Mouse (Mus musculus): Measurements from ENCODE around the gene Taok1. TPM values are rescaled to one million over a fixed set of nuclear protein-coding genes. Genes with fewer than 3 reads are reported as not detected.

The Taok1 gene
- polyA plus RNA-seq, 1 experiment from 2014 or later: 15.1 TPM

DNA sequence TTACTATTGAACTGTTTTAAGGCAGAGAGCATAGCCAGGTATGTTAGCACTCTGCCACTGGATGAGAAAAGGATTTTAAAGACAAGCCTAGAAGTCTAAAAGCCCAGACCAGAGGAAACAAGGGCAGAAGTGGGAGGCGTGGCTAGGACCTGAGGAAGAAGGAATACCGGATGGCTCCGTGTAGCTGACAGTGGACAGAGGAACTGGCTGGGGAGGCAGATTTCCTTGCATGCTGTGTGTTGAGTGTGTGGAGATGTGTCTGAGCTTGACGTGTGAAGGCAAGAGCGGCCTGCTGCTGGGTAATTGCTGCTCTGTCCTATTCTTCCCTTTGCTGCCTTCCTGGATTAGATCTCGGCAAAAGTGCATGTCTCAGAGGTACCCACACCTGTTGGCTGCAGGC is 105.1 kb downstream of the Taok1 start:
- DNase-seq (ENCODE audit: low spot score) (no peak), ATAC-seq (replicated peaks; ENCODE audit: insufficient number of reproducible peaks, low FRiP score, low TSS enrichment, low read depth) (no peak)
- Histone ChIP-seq H3K9ac (replicated peaks; ENCODE audit: low read length) (no peak overlapping the region), H3K4me1 (ENCODE audit: control insufficient read depth, insufficient read depth, low read length) (peaks cover 3% of the 10 kb centered on the region; the same call in 1 of the 2 replicates), H3K36me3 (replicated peaks; ENCODE audit: control insufficient read depth, insufficient read depth, low read depth, low read length) (peaks cover 22% of the 10 kb centered on the region), H3K4me2 (ENCODE audit: low read depth, low read length) (no peak overlapping the region), H3K27me3 (ENCODE audit: control insufficient read depth, insufficient read depth, low read length) (no peaks in the 10 kb centered on the region), H3K27ac (replicated peaks; ENCODE audit: low read depth, low read length) (no peak overlapping the region), H3K9me3 (replicated peaks; ENCODE audit: control insufficient read depth, low read length) (no peaks in the 10 kb centered on the region), H3K4me3 (ENCODE audit: low read depth, low read length) (no peak overlapping the region)
- 87% methylated on average over 6 of the region's 6 CpGs for WGBS

- peaks cover 3% of the 10 kb centered on the region for H3K4me1 ChIP-seq (ENCODE audit: control insufficient read depth, insufficient read depth, low read length)
- WGBS: 91% methylated on average over 4 of the region's 4 CpGs
- H3K4me3 ChIP-seq (ENCODE audit: low read depth, low read length): no peak overlapping the region
- no peaks in the 10 kb centered on the region for H3K27me3 ChIP-seq (ENCODE audit: control insufficient read depth, insufficient read depth, low read length)
- H3K36me3 ChIP-seq (replicated peaks; ENCODE audit: control insufficient read depth, insufficient read depth, low read depth, low read length): peaks cover 20% of the 10 kb centered on the region
- no peak overlapping the region for H3K27ac ChIP-seq (replicated peaks; ENCODE audit: low read depth, low read length)
- no peak overlapping the region for H3K9ac ChIP-seq (replicated peaks; ENCODE audit: low read length)
- no peaks in the 10 kb centered on the region for H3K9me3 ChIP-seq (replicated peaks; ENCODE audit: control insufficient read depth, low read length)
- ATAC-seq (replicated peaks; ENCODE audit: insufficient number of reproducible peaks, low FRiP score, low TSS enrichment, low read depth): no peak
- no peak overlapping the region for H3K4me2 ChIP-seq (ENCODE audit: low read depth, low read length)
- DNase-seq (ENCODE audit: low spot score): no peak
Observed at GRCm38 (mm10) chr11:77501971-77502370, 105.6 kb downstream of the Taok1 start.

- Histone ChIP-seq H3K4me3 (ENCODE audit: low read depth, low read length) (no peak overlapping the region), H3K9ac (replicated peaks; ENCODE audit: low read length) (no peak overlapping the region), H3K4me2 (ENCODE audit: low read depth, low read length) (no peak overlapping the region), H3K27me3 (ENCODE audit: control insufficient read depth, insufficient read depth, low read length) (no peaks in the 10 kb centered on the region), H3K36me3 (replicated peaks; ENCODE audit: control insufficient read depth, insufficient read depth, low read depth, low read length) (peaks cover 15% of the 10 kb centered on the region), H3K9me3 (replicated peaks; ENCODE audit: control insufficient read depth, low read length) (no peaks in the 10 kb centered on the region), H3K27ac (replicated peaks; ENCODE audit: low read depth, low read length) (no peak overlapping the region), H3K4me1 (ENCODE audit: control insufficient read depth, insufficient read depth, low read length) (peaks cover 3% of the 10 kb centered on the region)
- ATAC-seq (replicated peaks; ENCODE audit: insufficient number of reproducible peaks, low FRiP score, low TSS enrichment, low read depth) (no peak), DNase-seq (ENCODE audit: low spot score) (peak; percentile 83)
- WGBS: 32% methylated on average over 5 of the region's 5 CpGs
Observed at GRCm38 (mm10) chr11:77501392-77501791, 106.2 kb downstream of the Taok1 start.

DNA sequence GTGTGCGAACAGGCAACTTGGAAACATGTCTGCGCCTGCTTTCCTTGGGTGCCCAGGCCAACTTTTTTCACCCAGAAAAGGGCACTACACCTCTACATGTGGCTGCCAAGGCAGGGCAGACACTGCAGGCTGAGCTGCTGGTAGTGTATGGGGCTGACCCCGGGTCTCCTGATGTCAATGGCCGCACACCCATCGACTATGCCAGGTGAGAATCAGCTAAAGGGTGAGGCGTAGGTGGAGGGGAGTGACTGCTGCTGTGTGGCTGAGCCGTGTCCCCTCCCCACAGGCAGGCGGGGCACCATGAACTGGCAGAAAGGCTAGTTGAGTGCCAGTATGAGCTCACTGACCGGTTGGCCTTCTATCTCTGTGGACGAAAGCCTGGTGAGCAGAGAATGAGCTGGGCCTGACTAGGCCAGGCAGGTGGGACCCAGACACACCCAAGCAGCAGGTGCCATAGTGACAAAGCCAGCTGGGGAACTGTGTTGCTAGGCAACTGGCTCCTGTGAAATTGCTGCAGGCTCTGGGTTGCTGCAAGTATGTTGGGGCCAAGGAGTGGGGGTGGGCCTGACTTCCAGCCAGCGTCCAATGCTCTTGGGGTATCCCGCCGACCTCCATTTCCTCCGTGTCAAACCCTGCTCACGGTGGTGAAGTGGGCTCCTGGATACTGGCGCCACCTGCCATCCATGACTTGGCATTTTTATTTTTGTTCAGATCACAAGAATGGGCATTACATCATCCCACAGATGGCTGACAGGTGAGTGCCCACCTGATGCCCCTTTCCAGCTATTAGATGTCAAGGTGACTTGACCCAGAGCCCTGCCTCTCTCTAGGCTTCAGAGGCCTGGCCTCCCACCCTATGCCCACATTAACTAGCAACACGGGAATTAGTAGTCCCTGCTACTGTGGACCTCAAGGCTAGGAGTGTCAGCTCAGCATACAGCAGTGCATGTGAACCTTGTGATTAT is 107.0 kb downstream of the Taok1 start:
- ATAC-seq (replicated peaks; ENCODE audit: insufficient number of reproducible peaks, low FRiP score, low TSS enrichment, low read depth): no peak
- DNase-seq (ENCODE audit: low spot score): no peak
- peaks cover 3% of the 10 kb centered on the region for H3K4me1 ChIP-seq (ENCODE audit: control insufficient read depth, insufficient read depth, low read length)

DNA sequence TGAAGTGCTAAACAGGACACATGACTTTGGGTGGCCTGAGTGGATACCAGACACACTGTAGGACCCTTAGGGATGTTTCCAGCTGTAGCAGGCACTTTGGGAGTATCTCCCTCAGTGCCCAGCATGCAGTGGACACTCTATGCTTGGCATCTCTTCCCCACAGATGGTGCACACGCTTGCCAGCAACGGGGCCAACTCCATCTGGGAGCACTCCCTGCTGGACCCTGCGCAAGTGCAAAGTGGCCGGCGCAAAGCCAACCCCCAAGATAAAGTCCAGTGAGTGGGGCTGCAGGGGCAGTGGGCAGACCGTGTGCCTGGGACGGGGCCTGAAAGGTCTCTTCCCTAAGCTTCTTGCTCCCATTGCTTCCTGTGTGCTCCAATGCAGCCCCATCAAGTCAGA is 108.3 kb downstream of the Taok1 start:
- Histone ChIP-seq H3K4me3 (ENCODE audit: low read depth, low read length) (no peak overlapping the region), H3K27ac (replicated peaks; ENCODE audit: low read depth, low read length) (no peak overlapping the region), H3K4me2 (ENCODE audit: low read depth, low read length) (no peak overlapping the region), H3K27me3 (ENCODE audit: control insufficient read depth, insufficient read depth, low read length) (no peaks in the 10 kb centered on the region), H3K9me3 (replicated peaks; ENCODE audit: control insufficient read depth, low read length) (no peaks in the 10 kb centered on the region), H3K36me3 (replicated peaks; ENCODE audit: control insufficient read depth, insufficient read depth, low read depth, low read length) (peaks cover 14% of the 10 kb centered on the region), H3K9ac (replicated peaks; ENCODE audit: low read length) (no peak overlapping the region), H3K4me1 (ENCODE audit: control insufficient read depth, insufficient read depth, low read length) (peaks cover 8% of the 10 kb centered on the region)
- ATAC-seq (replicated peaks; ENCODE audit: insufficient number of reproducible peaks, low FRiP score, low TSS enrichment, low read depth) (no peak), DNase-seq (ENCODE audit: low spot score) (no peak)
- 92% methylated on average over 7 of the region's 7 CpGs for WGBS

More for the DNA sequence above, 107.0 kb downstream of the Taok1 start:
- 84% methylated on average over 17 of the region's 17 CpGs for WGBS
- Histone ChIP-seq H3K36me3 (replicated peaks; ENCODE audit: control insufficient read depth, insufficient read depth, low read depth, low read length) (peaks cover 14% of the 10 kb centered on the region), H3K27ac (replicated peaks; ENCODE audit: low read depth, low read length) (no peak overlapping the region), H3K9me3 (replicated peaks; ENCODE audit: control insufficient read depth, low read length) (no peaks in the 10 kb centered on the region), H3K27me3 (ENCODE audit: control insufficient read depth, insufficient read depth, low read length) (no peaks in the 10 kb centered on the region), H3K9ac (replicated peaks; ENCODE audit: low read length) (no peak overlapping the region), H3K4me2 (ENCODE audit: low read depth, low read length) (no peak overlapping the region), H3K4me3 (ENCODE audit: low read depth, low read length) (no peak overlapping the region)

DNA sequence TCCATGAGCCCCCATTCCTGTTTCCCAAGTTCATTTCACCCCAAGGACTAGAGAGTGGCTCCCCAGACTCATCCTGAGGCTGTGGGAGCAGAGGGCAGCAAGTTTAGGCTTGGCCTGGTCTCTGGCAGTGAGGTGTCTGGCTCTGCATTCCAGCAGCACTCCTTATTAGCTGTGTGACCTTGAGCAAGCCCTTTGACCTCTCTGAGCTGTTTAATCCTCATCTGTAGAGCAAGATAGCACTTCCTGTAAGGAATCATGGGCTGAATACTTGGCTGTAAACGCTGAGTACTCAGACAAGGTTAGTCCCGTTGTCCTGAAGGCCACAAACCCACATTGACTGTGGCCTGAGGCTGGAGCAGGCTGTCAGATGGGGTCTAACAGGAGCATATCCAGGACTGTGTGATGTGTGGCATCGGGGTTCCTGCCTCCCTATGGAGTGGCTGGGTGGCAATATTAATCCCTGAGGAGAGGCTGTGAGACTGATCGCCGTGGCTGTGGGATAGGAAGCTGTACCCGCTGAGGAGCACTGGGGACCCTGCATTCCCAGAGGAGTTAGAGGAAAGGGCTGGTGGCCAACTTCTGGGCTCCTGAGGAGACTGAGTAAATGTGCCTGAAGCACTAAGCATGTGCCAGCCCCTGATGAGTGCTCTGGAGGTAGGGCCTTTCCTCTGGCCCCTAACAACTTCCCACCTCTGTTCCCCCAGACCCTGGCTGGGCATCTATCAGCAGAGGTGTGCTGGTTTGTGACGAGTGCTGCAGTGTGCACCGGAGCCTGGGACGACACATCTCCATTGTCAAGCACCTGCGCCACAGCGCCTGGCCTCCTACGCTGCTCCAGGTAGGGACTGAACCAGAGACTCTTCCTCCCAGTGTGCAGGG is 109.1 kb downstream of the Taok1 start:
- no peak for ATAC-seq (replicated peaks; ENCODE audit: insufficient number of reproducible peaks, low FRiP score, low TSS enrichment, low read depth)

GRCm38 (mm10) chr11:77497851-77498250 is 109.8 kb downstream of the Taok1 start:
- no peaks in the 10 kb centered on the region for H3K9me3 ChIP-seq (replicated peaks; ENCODE audit: control insufficient read depth, low read length)
- H3K36me3 ChIP-seq (replicated peaks; ENCODE audit: control insufficient read depth, insufficient read depth, low read depth, low read length): peaks cover 6% of the 10 kb centered on the region
- H3K4me3 ChIP-seq (ENCODE audit: low read depth, low read length): no peak overlapping the region
- H3K27ac ChIP-seq (replicated peaks; ENCODE audit: low read depth, low read length): peak overlapping the region; percentile 59
- no peak overlapping the region; the same call in 1 of the 2 replicates for H3K4me2 ChIP-seq (ENCODE audit: low read depth, low read length)
- peaks cover 8% of the 10 kb centered on the region for H3K4me1 ChIP-seq (ENCODE audit: control insufficient read depth, insufficient read depth, low read length)
- no peak for ATAC-seq (replicated peaks; ENCODE audit: insufficient number of reproducible peaks, low FRiP score, low TSS enrichment, low read depth)
- no peak overlapping the region; the same call in 1 of the 2 replicates for H3K9ac ChIP-seq (replicated peaks; ENCODE audit: low read length)
- H3K27me3 ChIP-seq (ENCODE audit: control insufficient read depth, insufficient read depth, low read length): no peaks in the 10 kb centered on the region
- 24% methylated on average over 4 of the region's 4 CpGs for WGBS
- no peak for DNase-seq (ENCODE audit: low spot score)

More for the DNA sequence above, 109.1 kb downstream of the Taok1 start:
- no peak overlapping the region for H3K4me2 ChIP-seq (ENCODE audit: low read depth, low read length)
- H3K27me3 ChIP-seq (ENCODE audit: control insufficient read depth, insufficient read depth, low read length): no peaks in the 10 kb centered on the region
- peaks cover 8% of the 10 kb centered on the region for H3K4me1 ChIP-seq (ENCODE audit: control insufficient read depth, insufficient read depth, low read length)
- peaks cover 11% of the 10 kb centered on the region for H3K36me3 ChIP-seq (replicated peaks; ENCODE audit: control insufficient read depth, insufficient read depth, low read depth, low read length)
- H3K27ac ChIP-seq (replicated peaks; ENCODE audit: low read depth, low read length): peak overlapping the region; percentile 59
- no peak overlapping the region; the same call in 1 of the 2 replicates for H3K9ac ChIP-seq (replicated peaks; ENCODE audit: low read length)
- no peaks in the 10 kb centered on the region for H3K9me3 ChIP-seq (replicated peaks; ENCODE audit: control insufficient read depth, low read length)
- no peak for DNase-seq (ENCODE audit: low spot score)
- H3K4me3 ChIP-seq (ENCODE audit: low read depth, low read length): no peak overlapping the region
- 57% methylated on average over 12 of the region's 12 CpGs for WGBS

All from embryonic facial prominence, embryonic 11.5 days (tissue).